ENCODE assay signal across 8 mouse cellular contexts in genomic region chr10:80406684-80407501, GRCm38 (mm10). TPM values are rescaled to one million over a fixed set of nuclear protein-coding genes. Genes with fewer than 3 reads are reported as not detected.
DNase-seq lines count a peak whose midpoint lies in the region; ATAC-seq and TF ChIP-seq lines count a peak whose summit lies in the region.

Gene Uqcr11, minus strand, starts transcription at chr10:80406830.

- TF ChIP-seq POLR2A in brain, embryonic 14.5 days (IDR thresholded peaks at IDR 0.05; ENCODE audit: borderline replicate concordance, extremely low read depth, insufficient read depth, insufficient read length, poor library complexity, severe bottlenecking): peak; percentile 19; the same call in 1 of the 2 replicates

- TF ChIP-seq CTCF in C2C12 (IDR thresholded peaks at IDR 0.05; ENCODE audit: control insufficient read depth, insufficient read depth, insufficient read length): no peak
- TF ChIP-seq CTCF in brain, embryonic 14.5 days (IDR thresholded peaks at IDR 0.05; ENCODE audit: borderline replicate concordance, extremely low read depth, insufficient read depth, insufficient read length): no peak
- no peak for TF ChIP-seq CTCF in kidney, postnatal 0 days (IDR thresholded peaks at IDR 0.05; ENCODE audit: low read depth)

- peaks cover 29% of the 10 kb centered on the region for H3K79me3 ChIP-seq in C2C12 (ENCODE audit: low read depth)

- H3K36me3 ChIP-seq in C2C12 (ENCODE audit: control insufficient read depth, insufficient read depth): peaks cover 48% of the 10 kb centered on the region
- H3K36me3 ChIP-seq in erythroblast, embryonic 14.5 days (ENCODE audit: control insufficient read depth): peaks cover 80% of the 10 kb centered on the region
- H3K36me3 ChIP-seq in heart, embryonic 12.5 days: peaks cover 56% of the 10 kb centered on the region
- H3K36me3 ChIP-seq in kidney, postnatal 0 days (ENCODE audit: insufficient read depth, low read length): peaks cover 38% of the 10 kb centered on the region
- H3K36me3 ChIP-seq in liver, embryonic 11.5 days (ENCODE audit: control insufficient read depth, insufficient read depth, low read length): peaks cover 42% of the 10 kb centered on the region
- peaks cover 44% of the 10 kb centered on the region for H3K36me3 ChIP-seq in stomach, embryonic 14.5 days (ENCODE audit: control insufficient read depth, insufficient read depth, low read length)

- peak within 1 kb of the TSS; percentile 94 for H3ac ChIP-seq in C2C12 (ENCODE audit: control insufficient read depth, insufficient read length, low read depth)

- H3K4me3 ChIP-seq in C2C12 (ENCODE audit: insufficient read depth, poor library complexity, severe bottlenecking): peak within 1 kb of the TSS; percentile 71
- H3K4me3 ChIP-seq in erythroblast, embryonic 14.5 days (replicated peaks): peak within 1 kb of the TSS; percentile 70
- H3K4me3 ChIP-seq in heart, embryonic 12.5 days: peak within 1 kb of the TSS; percentile 95
- H3K4me3 ChIP-seq in kidney, postnatal 0 days (replicated peaks; ENCODE audit: low read depth, low read length): peak within 1 kb of the TSS; percentile 66
- peak within 1 kb of the TSS; percentile 85 for H3K4me3 ChIP-seq in liver, embryonic 11.5 days (ENCODE audit: low read depth, low read length)
- peak within 1 kb of the TSS; percentile 93 for H3K4me3 ChIP-seq in stomach, embryonic 14.5 days (ENCODE audit: low read depth, low read length)

- H3K27me3 ChIP-seq in C2C12 (ENCODE audit: control insufficient read depth, insufficient read depth, insufficient read length): no peaks in the 10 kb centered on the region
- no peaks in the 10 kb centered on the region for H3K27me3 ChIP-seq in erythroblast, embryonic 14.5 days (ENCODE audit: control insufficient read depth)
- H3K27me3 ChIP-seq in heart, embryonic 12.5 days (replicated peaks): no peaks in the 10 kb centered on the region
- no peaks in the 10 kb centered on the region for H3K27me3 ChIP-seq in kidney, postnatal 0 days (ENCODE audit: insufficient read depth, low read length)
- no peaks in the 10 kb centered on the region for H3K27me3 ChIP-seq in liver, embryonic 11.5 days (replicated peaks; ENCODE audit: control insufficient read depth, insufficient read depth, low read length)
- H3K27me3 ChIP-seq in stomach, embryonic 14.5 days (ENCODE audit: control insufficient read depth, insufficient read depth, low read length): no peaks in the 10 kb centered on the region

- peak; percentile 82 for ATAC-seq in heart, embryonic 12.5 days (ENCODE audit: insufficient number of reproducible peaks, low FRiP score)
- peak; percentile 59 for ATAC-seq in kidney, postnatal 0 days (replicated peaks; ENCODE audit: low FRiP score, low read depth)
- peak; percentile 77 for ATAC-seq in liver, embryonic 11.5 days (replicated peaks; ENCODE audit: low FRiP score)
- ATAC-seq in stomach, embryonic 14.5 days (ENCODE audit: insufficient number of reproducible peaks, insufficient read depth, low FRiP score, low read depth): peak; percentile 82

- peak; percentile 97 for DNase-seq in brain, embryonic 14.5 days (ENCODE audit: low read depth)
- DNase-seq in kidney, postnatal 0 days (ENCODE audit: low spot score): peak; percentile 98
- DNase-seq in liver, embryonic 11.5 days (ENCODE audit: low spot score): peak; percentile 85
- DNase-seq in naive thymus-derived CD4-positive, alpha-beta T cell, adult 2 months (ENCODE audit: low read depth): peak; percentile 94

- peak within 1 kb of the TSS; percentile 95 for H3K9ac ChIP-seq in heart, embryonic 12.5 days
- H3K9ac ChIP-seq in kidney, postnatal 0 days (ENCODE audit: low read depth, low read length): peak within 1 kb of the TSS; percentile 75
- H3K9ac ChIP-seq in liver, embryonic 11.5 days (ENCODE audit: low read depth, low read length): peak within 1 kb of the TSS; percentile 84
- H3K9ac ChIP-seq in stomach, embryonic 14.5 days (replicated peaks; ENCODE audit: low read depth, low read length): peak within 1 kb of the TSS; percentile 84

- under 1% methylated on average over 27 of the region's 27 CpGs for WGBS in heart, embryonic 12.5 days
- WGBS in kidney, postnatal 0 days: under 1% methylated on average over 27 of the region's 27 CpGs
- WGBS in liver, embryonic 11.5 days: under 1% methylated on average over 27 of the region's 27 CpGs
- WGBS in stomach, embryonic 14.5 days: 1% methylated on average over 27 of the region's 27 CpGs

- H3K4me2 ChIP-seq in heart, embryonic 12.5 days: peak within 1 kb of the TSS; percentile 95
- peak within 1 kb of the TSS; percentile 88 for H3K4me2 ChIP-seq in kidney, postnatal 0 days (ENCODE audit: low read length)
- H3K4me2 ChIP-seq in liver, embryonic 11.5 days: peak within 1 kb of the TSS; percentile 95
- peak within 1 kb of the TSS; percentile 92 for H3K4me2 ChIP-seq in stomach, embryonic 14.5 days (replicated peaks; ENCODE audit: low read depth, low read length)

- peak within 1 kb of the TSS; percentile 78 for H3K27ac ChIP-seq in heart, embryonic 12.5 days (ENCODE audit: poor library complexity, severe bottlenecking)
- H3K27ac ChIP-seq in kidney, postnatal 0 days: peak within 1 kb of the TSS; percentile 76
- H3K27ac ChIP-seq in liver, embryonic 11.5 days (ENCODE audit: low read depth, low read length): peak within 1 kb of the TSS; percentile 96
- peak within 1 kb of the TSS; percentile 90 for H3K27ac ChIP-seq in stomach, embryonic 14.5 days (ENCODE audit: low read length)

- peaks cover 6% of the 10 kb centered on the region for H3K9me3 ChIP-seq in erythroblast, embryonic 14.5 days (ENCODE audit: control insufficient read depth, low read length)
- no peaks in the 10 kb centered on the region for H3K9me3 ChIP-seq in heart, embryonic 12.5 days (replicated peaks)
- no peaks in the 10 kb centered on the region for H3K9me3 ChIP-seq in kidney, postnatal 0 days (replicated peaks; ENCODE audit: low read length)
- H3K9me3 ChIP-seq in liver, embryonic 11.5 days (ENCODE audit: control insufficient read depth, low read length): no peaks in the 10 kb centered on the region
- no peaks in the 10 kb centered on the region for H3K9me3 ChIP-seq in stomach, embryonic 14.5 days (ENCODE audit: control insufficient read depth, low read depth, low read length)

- peaks cover 35% of the 10 kb centered on the region for H3K79me2 ChIP-seq in C2C12 (ENCODE audit: control insufficient read depth, insufficient read depth)

- H3K4me1 ChIP-seq in erythroblast, embryonic 14.5 days (ENCODE audit: control insufficient read depth): peaks cover 81% of the 10 kb centered on the region
- H3K4me1 ChIP-seq in heart, embryonic 12.5 days (replicated peaks): peaks cover 32% of the 10 kb centered on the region
- peaks cover 18% of the 10 kb centered on the region for H3K4me1 ChIP-seq in kidney, postnatal 0 days (replicated peaks; ENCODE audit: insufficient read depth, low read length)
- H3K4me1 ChIP-seq in liver, embryonic 11.5 days (replicated peaks; ENCODE audit: control insufficient read depth, insufficient read depth, low read length): peaks cover 24% of the 10 kb centered on the region
- peaks cover 17% of the 10 kb centered on the region for H3K4me1 ChIP-seq in stomach, embryonic 14.5 days (ENCODE audit: control insufficient read depth, insufficient read depth, low read length)

TF ChIP-seq in C2C12, 6 proteins besides CTCF, POLR2A, EP300 and RAD21:
- TF ChIP-seq CEBPB (IDR thresholded peaks at IDR 0.05; ENCODE audit: low read depth): no peak
- no peak for TF ChIP-seq MYOG (IDR thresholded peaks at IDR 0.05; ENCODE audit: control insufficient read depth, extremely low read depth, insufficient read length)
- TF ChIP-seq MAX (IDR thresholded peaks at IDR 0.05): no peak
- no peak for TF ChIP-seq USF1 (IDR thresholded peaks at IDR 0.05; ENCODE audit: low read depth)
- TF ChIP-seq FOSL1 (IDR thresholded peaks at IDR 0.05; ENCODE audit: insufficient read depth, low read length, poor library complexity, severe bottlenecking): no peak
- no peak for TF ChIP-seq MYOD1 (IDR thresholded peaks at IDR 0.05; ENCODE audit: control insufficient read depth, insufficient read length, low read depth)

RNA-seq across cellular contexts. Expression of gene Uqcr11, which starts in this region (rescaled TPM):
- 1,025 TPM for polyA plus RNA-seq in C2C12 (2012; fragmentation: generic; extraction: Trizol)
- polyA plus RNA-seq in brain, embryonic 14.5 days (2012; rRNA removed): 597 and 852 TPM in 2 replicates
- 197 and 289 TPM in 2 replicates for polyA plus RNA-seq in erythroblast, embryonic 14.5 days (2012)
- polyA plus RNA-seq in heart, embryonic 12.5 days (2016; fragmentation: Nextera tagmentation; extraction: Ambion mirVana): 951 and 1,026 TPM in 2 replicates
- polyA plus RNA-seq in kidney, postnatal 0 days (2015; fragmentation: Nextera tagmentation; extraction: Ambion mirVana): 1,117 and 1,253 TPM in 2 replicates
- 835 and 866 TPM in 2 replicates for polyA plus RNA-seq in liver, embryonic 11.5 days (2014; fragmentation: Nextera tagmentation; extraction: Ambion mirVana)
- 645 and 784 TPM in 2 replicates for polyA plus RNA-seq in stomach, embryonic 14.5 days (2014; fragmentation: Nextera tagmentation; extraction: Ambion mirVana)

Comparison
In these comparisons a context has a peak if more than half of its experiments do, and no peak if none do; other contexts are left out.
1. Peak in every context shown above with its lines: DNase-seq, ATAC-seq, H3K4me3 ChIP-seq and H3K27ac ChIP-seq.